Mouse (Mus musculus): ENCODE results near the gene Baiap2. TPM values are rescaled to one million over a fixed set of nuclear protein-coding genes. Genes with fewer than 3 reads are reported as not detected.

The Baiap2 gene
- polyA plus RNA-seq, 1 experiment from 2014 or later = 9.8 TPM

DNA sequence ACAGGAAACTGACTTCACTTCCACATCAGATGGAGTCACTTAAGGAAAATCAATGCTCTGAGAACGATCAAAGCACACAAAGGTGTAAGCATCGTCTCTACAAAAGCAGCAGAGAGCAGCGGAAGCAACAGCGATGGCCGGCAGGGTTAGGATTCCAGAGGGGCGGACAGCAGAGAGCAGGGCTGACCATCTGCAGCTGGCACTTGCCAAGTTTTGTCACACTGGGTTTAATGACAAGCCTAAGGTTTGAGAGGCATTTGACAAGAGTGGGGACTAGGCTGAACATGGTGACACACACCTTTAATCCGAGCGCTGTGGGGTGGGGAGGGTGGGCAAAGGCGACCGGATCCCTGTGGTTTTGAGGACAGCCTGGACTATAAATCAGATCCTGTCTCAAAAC lies 10.8 kb upstream of the Baiap2 start:
- no peaks in the 10 kb centered on the region for H3K36me3 ChIP-seq (ENCODE audit: control insufficient read depth, insufficient read depth, low read length)
- no peaks in the 10 kb centered on the region for H3K9me3 ChIP-seq (ENCODE audit: control insufficient read depth, low read length)
- ATAC-seq (ENCODE audit: low FRiP score) (no peak), DNase-seq (ENCODE audit: low spot score, missing footprints) (no peak)
- no peak overlapping the region for H3K9ac ChIP-seq (ENCODE audit: low read length)
- no peaks in the 10 kb centered on the region for H3K4me1 ChIP-seq (ENCODE audit: control insufficient read depth, insufficient read depth, low read length)
- no peak overlapping the region for H3K27ac ChIP-seq (ENCODE audit: low read depth, low read length)
- no peak overlapping the region for H3K4me2 ChIP-seq
- no peaks in the 10 kb centered on the region for H3K27me3 ChIP-seq (ENCODE audit: control insufficient read depth, insufficient read depth, low read length)
- no peak overlapping the region for H3K4me3 ChIP-seq (ENCODE audit: low read depth, low read length)
- WGBS = 83% methylated on average over 10 of the region's 10 CpGs

DNA sequence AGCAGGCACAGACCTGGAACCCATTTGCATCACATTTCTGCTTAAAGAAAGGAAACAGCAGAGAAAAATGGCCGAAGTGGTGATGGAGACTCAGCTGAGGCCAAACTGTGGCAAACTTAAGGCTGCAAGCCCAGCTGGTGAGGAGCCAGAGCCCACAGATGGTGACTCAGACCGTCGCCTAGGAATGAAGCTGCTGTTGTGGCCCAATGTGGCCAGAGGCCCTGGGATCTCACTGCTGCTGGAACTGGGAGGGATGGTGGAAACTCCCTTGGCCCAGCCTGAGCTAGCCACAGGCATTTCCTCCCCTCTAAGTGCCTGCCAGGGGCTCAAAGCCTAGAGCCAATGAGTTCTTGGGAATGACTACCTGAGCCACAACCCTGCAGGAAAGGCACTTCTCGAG lies 9.4 kb upstream of the Baiap2 start:
- Histone ChIP-seq H3K4me3 (ENCODE audit: low read depth, low read length) (no peak overlapping the region), H3K27me3 (ENCODE audit: control insufficient read depth, insufficient read depth, low read length) (no peaks in the 10 kb centered on the region), H3K27ac (ENCODE audit: low read depth, low read length) (no peak overlapping the region), H3K9ac (ENCODE audit: low read length) (no peak overlapping the region), H3K36me3 (ENCODE audit: control insufficient read depth, insufficient read depth, low read length) (no peaks in the 10 kb centered on the region), H3K4me1 (ENCODE audit: control insufficient read depth, insufficient read depth, low read length) (no peaks in the 10 kb centered on the region), H3K4me2 (no peak overlapping the region), H3K9me3 (ENCODE audit: control insufficient read depth, low read length) (no peaks in the 10 kb centered on the region)
- DNase-seq (ENCODE audit: low spot score, missing footprints) = no peak
- 62% methylated on average over 4 of the region's 4 CpGs for WGBS
- ATAC-seq (ENCODE audit: low FRiP score) = no peak

DNA sequence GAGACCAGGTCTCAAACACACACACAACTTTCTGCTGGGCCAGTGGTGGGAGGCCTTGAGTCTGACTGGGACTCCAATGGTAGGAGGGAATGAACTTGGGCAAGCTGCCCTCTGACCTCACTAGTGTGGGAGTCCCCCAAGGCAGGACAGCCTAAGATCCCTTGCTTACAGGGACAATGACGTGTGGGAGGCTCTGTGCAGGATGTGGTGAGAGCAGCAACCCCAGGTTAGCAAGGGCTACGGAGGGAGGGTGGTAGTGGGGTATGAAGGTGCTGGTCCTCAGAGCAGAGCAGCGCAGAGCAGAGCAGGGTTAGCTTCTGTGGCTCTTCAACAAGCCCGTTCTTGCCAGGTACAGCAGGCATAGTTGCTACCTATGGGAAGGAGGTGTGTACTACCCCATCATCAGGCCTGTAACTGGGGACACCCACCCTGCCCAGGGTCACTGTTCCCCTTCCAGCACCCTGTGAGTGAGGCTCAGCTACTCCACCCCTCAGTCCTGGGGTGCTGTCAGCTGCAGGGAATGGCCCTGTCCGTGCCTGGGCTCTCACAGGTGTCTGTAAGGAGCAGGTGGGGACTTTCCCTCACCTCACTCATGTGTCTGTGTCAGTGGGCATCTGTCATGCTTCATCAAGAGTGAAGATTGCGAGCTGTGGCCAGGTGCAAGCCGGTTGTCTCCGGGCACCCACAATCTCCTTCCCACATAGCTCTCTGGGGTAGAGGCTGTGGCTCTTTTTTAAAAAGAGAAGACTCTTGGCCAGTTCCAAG lies 8.6 kb upstream of the Baiap2 start:
- no peak for ATAC-seq (ENCODE audit: low FRiP score)
- no peak overlapping the region for H3K4me2 ChIP-seq
- 84% methylated on average over 8 of the region's 8 CpGs for WGBS
- H3K4me1 ChIP-seq (ENCODE audit: control insufficient read depth, insufficient read depth, low read length) = no peaks in the 10 kb centered on the region
- no peaks in the 10 kb centered on the region for H3K9me3 ChIP-seq (ENCODE audit: control insufficient read depth, low read length)
- H3K9ac ChIP-seq (ENCODE audit: low read length) = no peak overlapping the region
- no peaks in the 10 kb centered on the region for H3K36me3 ChIP-seq (ENCODE audit: control insufficient read depth, insufficient read depth, low read length)
- DNase-seq (ENCODE audit: low spot score, missing footprints) = no peak
- no peaks in the 10 kb centered on the region for H3K27me3 ChIP-seq (ENCODE audit: control insufficient read depth, insufficient read depth, low read length)
- no peak overlapping the region for H3K27ac ChIP-seq (ENCODE audit: low read depth, low read length)
- H3K4me3 ChIP-seq (ENCODE audit: low read depth, low read length) = no peak overlapping the region

GRCm38 (mm10) chr11:119934773-119935172 lies 7.8 kb upstream of the Baiap2 start:
- DNase-seq (ENCODE audit: low spot score, missing footprints) (no peak), ATAC-seq (ENCODE audit: low FRiP score) (no peak)
- H3K27me3 ChIP-seq (ENCODE audit: control insufficient read depth, insufficient read depth, low read length) = no peaks in the 10 kb centered on the region
- H3K36me3 ChIP-seq (ENCODE audit: control insufficient read depth, insufficient read depth, low read length) = no peaks in the 10 kb centered on the region
- H3K4me2 ChIP-seq = no peak overlapping the region
- no peaks in the 10 kb centered on the region for H3K9me3 ChIP-seq (ENCODE audit: control insufficient read depth, low read length)
- no peak overlapping the region for H3K9ac ChIP-seq (ENCODE audit: low read length)
- H3K4me3 ChIP-seq (ENCODE audit: low read depth, low read length) = no peak overlapping the region
- H3K4me1 ChIP-seq (ENCODE audit: control insufficient read depth, insufficient read depth, low read length) = no peaks in the 10 kb centered on the region
- WGBS = 74% methylated on average over 8 of the region's 8 CpGs
- no peak overlapping the region for H3K27ac ChIP-seq (ENCODE audit: low read depth, low read length)

DNA sequence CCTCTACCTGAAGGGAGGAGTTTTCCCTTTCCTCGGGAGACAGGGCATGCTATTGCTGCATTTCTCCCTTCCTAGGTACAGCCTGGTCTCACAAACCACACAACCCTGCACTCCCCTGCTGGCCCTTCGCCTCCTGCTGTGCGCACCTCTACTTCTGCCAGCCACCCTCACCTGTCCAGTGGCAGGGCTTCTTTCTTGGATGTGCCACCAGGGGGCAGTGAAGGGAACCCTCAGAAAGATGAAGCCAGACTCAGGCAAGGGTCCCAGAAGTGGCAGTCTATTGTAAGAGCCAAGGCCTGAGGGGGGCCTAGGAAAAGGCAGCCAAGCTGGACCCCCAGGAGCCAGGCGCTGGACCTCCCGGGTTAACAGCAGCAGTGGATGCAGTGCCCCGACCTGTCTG lies 7.1 kb upstream of the Baiap2 start:
- H3K4me1 ChIP-seq (ENCODE audit: control insufficient read depth, insufficient read depth, low read length) = no peaks in the 10 kb centered on the region

GRCm38 (mm10) chr11:119936456-119936855 lies 6.1 kb upstream of the Baiap2 start:
- DNase-seq (ENCODE audit: low spot score, missing footprints) (no peak), ATAC-seq (ENCODE audit: low FRiP score) (no peak)
- Histone ChIP-seq H3K27ac (ENCODE audit: low read depth, low read length) (no peak overlapping the region), H3K9ac (ENCODE audit: low read length) (no peak overlapping the region), H3K4me2 (no peak overlapping the region), H3K4me1 (ENCODE audit: control insufficient read depth, insufficient read depth, low read length) (peaks cover under 1% of the 10 kb centered on the region), H3K4me3 (ENCODE audit: low read depth, low read length) (no peak overlapping the region), H3K36me3 (ENCODE audit: control insufficient read depth, insufficient read depth, low read length) (no peaks in the 10 kb centered on the region), H3K9me3 (ENCODE audit: control insufficient read depth, low read length) (no peaks in the 10 kb centered on the region), H3K27me3 (ENCODE audit: control insufficient read depth, insufficient read depth, low read length) (no peaks in the 10 kb centered on the region; the same call in 1 of the 2 replicates)
- WGBS = 90% methylated on average over 2 of the region's 2 CpGs

More for the DNA sequence above, 7.1 kb upstream of the Baiap2 start:
- Histone ChIP-seq H3K9me3 (ENCODE audit: control insufficient read depth, low read length) (no peaks in the 10 kb centered on the region), H3K4me3 (ENCODE audit: low read depth, low read length) (no peak overlapping the region), H3K36me3 (ENCODE audit: control insufficient read depth, insufficient read depth, low read length) (no peaks in the 10 kb centered on the region), H3K4me2 (no peak overlapping the region), H3K27me3 (ENCODE audit: control insufficient read depth, insufficient read depth, low read length) (no peaks in the 10 kb centered on the region), H3K27ac (ENCODE audit: low read depth, low read length) (no peak overlapping the region), H3K9ac (ENCODE audit: low read length) (no peak overlapping the region)
- DNase-seq (ENCODE audit: low spot score, missing footprints) (peak; percentile 93), ATAC-seq (ENCODE audit: low FRiP score) (no peak)
- WGBS = 25% methylated on average over 6 of the region's 6 CpGs

DNA sequence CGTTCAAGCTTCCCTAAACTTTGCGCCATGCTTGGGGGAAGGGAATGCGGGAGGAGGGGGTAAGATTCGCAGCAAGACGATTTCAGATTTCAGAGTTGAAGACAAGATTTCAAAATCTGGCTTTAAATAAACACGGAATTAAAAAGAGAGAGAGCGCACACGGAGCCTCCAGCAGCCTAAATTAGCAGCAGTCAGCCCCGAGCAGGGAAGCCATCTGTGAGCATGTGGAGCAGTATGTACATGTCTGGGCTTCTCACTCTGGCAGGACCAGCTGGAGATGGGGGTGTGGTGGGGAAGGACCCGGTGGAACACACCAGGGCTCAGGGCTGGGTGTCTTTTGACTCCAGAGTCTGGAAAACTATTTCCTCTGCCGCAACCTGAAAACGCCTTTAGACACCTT lies 5.3 kb upstream of the Baiap2 start:
- H3K4me2 ChIP-seq = no peak overlapping the region
- peaks cover 3% of the 10 kb centered on the region; the same call in 1 of the 2 replicates for H3K27me3 ChIP-seq (ENCODE audit: control insufficient read depth, insufficient read depth, low read length)
- 66% methylated on average over 12 of the region's 12 CpGs for WGBS
- H3K4me1 ChIP-seq (ENCODE audit: control insufficient read depth, insufficient read depth, low read length) = peaks cover 7% of the 10 kb centered on the region
- no peak overlapping the region for H3K9ac ChIP-seq (ENCODE audit: low read length)
- H3K36me3 ChIP-seq (ENCODE audit: control insufficient read depth, insufficient read depth, low read length) = no peaks in the 10 kb centered on the region
- no peak for ATAC-seq (ENCODE audit: low FRiP score)
- no peak overlapping the region for H3K4me3 ChIP-seq (ENCODE audit: low read depth, low read length)
- no peak overlapping the region for H3K27ac ChIP-seq (ENCODE audit: low read depth, low read length)
- DNase-seq (ENCODE audit: low spot score, missing footprints) = no peak
- no peaks in the 10 kb centered on the region for H3K9me3 ChIP-seq (ENCODE audit: control insufficient read depth, low read length)

DNA sequence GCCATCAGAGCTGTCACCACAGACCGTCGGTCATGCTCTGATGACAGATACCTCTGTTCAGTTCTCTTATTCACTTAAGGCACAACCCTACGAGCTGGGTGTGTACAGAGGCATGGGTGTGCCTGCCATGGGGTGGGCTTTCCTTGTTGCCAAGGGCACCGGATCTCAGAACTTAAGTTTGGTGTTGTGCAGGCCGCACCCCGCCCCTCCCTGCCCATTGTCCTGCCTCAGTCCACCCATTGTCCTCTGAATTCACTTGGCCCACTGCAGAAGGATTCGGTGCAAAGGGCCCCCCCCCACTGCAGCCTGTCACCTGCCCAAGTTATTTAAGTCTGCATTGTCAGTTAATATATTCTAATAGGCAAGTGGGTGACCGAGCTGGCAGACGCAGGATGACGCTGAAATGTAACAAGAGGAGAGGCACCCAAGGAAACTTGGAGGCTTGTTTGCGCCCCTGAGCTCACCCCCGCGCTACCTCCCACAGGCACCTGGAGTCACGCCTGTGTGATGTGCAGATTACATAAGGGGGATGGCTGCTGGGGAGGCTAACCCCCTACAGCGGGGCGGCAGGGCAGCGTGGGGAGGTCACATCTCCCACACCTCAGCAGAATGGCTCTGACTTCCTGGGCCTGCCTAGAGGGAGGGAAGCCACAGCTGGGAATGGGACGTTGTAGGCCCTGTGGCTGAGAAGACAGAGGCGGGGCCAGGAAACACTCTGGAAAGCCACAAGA lies 4.6 kb upstream of the Baiap2 start:
- H3K4me1 ChIP-seq (ENCODE audit: control insufficient read depth, insufficient read depth, low read length) = peaks cover 9% of the 10 kb centered on the region
- H3K4me3 ChIP-seq (ENCODE audit: low read depth, low read length) = no peak overlapping the region
- peaks cover 3% of the 10 kb centered on the region; the same call in 1 of the 2 replicates for H3K27me3 ChIP-seq (ENCODE audit: control insufficient read depth, insufficient read depth, low read length)
- DNase-seq (ENCODE audit: low spot score, missing footprints) (no peak), ATAC-seq (ENCODE audit: low FRiP score) (no peak)
- WGBS = 62% methylated on average over 19 of the region's 19 CpGs
- H3K9me3 ChIP-seq (ENCODE audit: control insufficient read depth, low read length) = no peaks in the 10 kb centered on the region
- H3K4me2 ChIP-seq = no peak overlapping the region
- no peaks in the 10 kb centered on the region for H3K36me3 ChIP-seq (ENCODE audit: control insufficient read depth, insufficient read depth, low read length)
- H3K9ac ChIP-seq (ENCODE audit: low read length) = no peak overlapping the region
- no peak overlapping the region for H3K27ac ChIP-seq (ENCODE audit: low read depth, low read length)

DNA sequence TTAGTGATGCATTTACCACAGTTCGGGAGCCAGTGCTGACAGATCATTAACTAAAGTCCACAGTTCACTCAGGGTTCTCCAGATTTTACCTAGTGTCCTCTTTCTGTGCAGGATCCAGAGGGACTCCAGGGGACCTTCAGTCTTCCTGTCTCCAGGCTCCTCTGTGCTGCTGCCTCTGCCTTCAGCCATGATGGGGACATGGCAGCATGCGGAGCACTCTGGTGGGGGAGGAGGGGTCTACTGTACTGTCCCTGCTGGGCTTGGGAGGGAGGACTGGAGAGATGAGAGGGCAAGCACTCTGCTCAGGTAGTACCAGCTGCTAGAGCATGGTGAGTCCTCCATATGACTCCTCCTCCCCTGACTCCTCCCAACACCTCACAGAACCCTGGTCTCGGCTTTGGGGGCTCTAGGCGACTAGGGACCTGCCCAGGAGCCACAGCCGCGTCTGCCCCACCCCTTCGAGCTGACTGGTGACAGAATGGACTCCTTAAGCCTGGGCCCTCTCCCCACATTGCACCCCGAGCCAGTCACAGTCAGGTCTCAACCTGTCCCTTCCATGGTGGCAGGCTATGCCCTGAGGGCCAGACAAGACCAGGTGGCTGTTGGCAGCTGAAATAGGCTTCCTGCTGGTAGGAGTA lies 3.4 kb upstream of the Baiap2 start:
- H3K9ac ChIP-seq (ENCODE audit: low read length) = no peak overlapping the region
- WGBS = 64% methylated on average over 8 of the region's 8 CpGs
- H3K4me3 ChIP-seq (ENCODE audit: low read depth, low read length) = no peak overlapping the region
- no peak overlapping the region for H3K27ac ChIP-seq (ENCODE audit: low read depth, low read length)
- H3K9me3 ChIP-seq (ENCODE audit: control insufficient read depth, low read length) = no peaks in the 10 kb centered on the region
- ATAC-seq (ENCODE audit: low FRiP score) (no peak), DNase-seq (ENCODE audit: low spot score, missing footprints) (no peak)
- H3K4me1 ChIP-seq (ENCODE audit: control insufficient read depth, insufficient read depth, low read length) = peaks cover 12% of the 10 kb centered on the region
- H3K4me2 ChIP-seq = no peak overlapping the region
- H3K27me3 ChIP-seq (ENCODE audit: control insufficient read depth, insufficient read depth, low read length) = peaks cover 6% of the 10 kb centered on the region
- H3K36me3 ChIP-seq (ENCODE audit: control insufficient read depth, insufficient read depth, low read length) = no peaks in the 10 kb centered on the region
